Mouse (Mus musculus) cerebral cortex, adult 2 months (tissue): Measurements from ENCODE around the gene Rbm24.

Source experiments
- WGBS: fragments of 180-500 bp; shearing (Covaris S2); methylation state at CpG from one replicate; pipeline ENCODE4 v1.1.7; 2018; 5-methylcytosine and 5-hydroxymethylcytosine counted together

Rbm24 gene

GRCm38 (mm10) chr13:46418141-46418601 is at the start of gene Rbm24:
TSS of gene Rbm24 (plus strand) at chr13:46418434.
- WGBS: 3% methylated on average over 41 of the region's 41 CpGs

- WGBS: 89% methylated on average over 7 of the region's 7 CpGs
Measured at GRCm38 (mm10) chr13:46372884-46373283, 45.4 kb upstream of the Rbm24 start.

- 55% methylated on average over 1 of the region's 1 CpGs for WGBS
Measured at GRCm38 (mm10) chr13:46375371-46375770, 42.9 kb upstream of the Rbm24 start.

GRCm38 (mm10) chr13:46387396-46387795 is 30.8 kb upstream of the Rbm24 start:
- 67% methylated on average over 8 of the region's 8 CpGs for WGBS

- WGBS: 61% methylated on average over 1 of the region's 1 CpGs
Measured at GRCm38 (mm10) chr13:46391654-46392053, 26.6 kb upstream of the Rbm24 start.

- WGBS: 53% methylated on average over 4 of the region's 4 CpGs
Measured at GRCm38 (mm10) chr13:46392893-46393292, 25.3 kb upstream of the Rbm24 start.

- WGBS: 72% methylated on average over 2 of the region's 2 CpGs
Measured at GRCm38 (mm10) chr13:46393936-46394335, 24.3 kb upstream of the Rbm24 start.

GRCm38 (mm10) chr13:46397235-46397634 is 21.0 kb upstream of the Rbm24 start:
- 79% methylated on average over 3 of the region's 3 CpGs for WGBS

GRCm38 (mm10) chr13:46407151-46407550 is 11.1 kb upstream of the Rbm24 start:
- 90% methylated on average over 1 of the region's 1 CpGs for WGBS

GRCm38 (mm10) chr13:46413588-46413987 is 4.6 kb upstream of the Rbm24 start:
- WGBS: 55% methylated on average over 10 of the region's 10 CpGs

GRCm38 (mm10) chr13:46414050-46414449 is 4.2 kb upstream of the Rbm24 start:
- 63% methylated on average over 8 of the region's 8 CpGs for WGBS

- WGBS: 78% methylated on average over 8 of the region's 8 CpGs
Measured at GRCm38 (mm10) chr13:46416021-46416420, 2.2 kb upstream of the Rbm24 start.

- WGBS: 62% methylated on average over 5 of the region's 5 CpGs
Measured at GRCm38 (mm10) chr13:46417594-46417993, 640 bp upstream of the Rbm24 start.

- WGBS: 1% methylated on average over 71 of the region's 73 CpGs
Measured at GRCm38 (mm10) chr13:46418731-46419545, 704 bp downstream of the Rbm24 start.

GRCm38 (mm10) chr13:46419648-46420047 is 1.4 kb downstream of the Rbm24 start:
- WGBS: 32% methylated on average over 7 of the region's 7 CpGs

- WGBS: 24% methylated on average over 3 of the region's 3 CpGs
Measured at GRCm38 (mm10) chr13:46420095-46420494, 1.9 kb downstream of the Rbm24 start.

GRCm38 (mm10) chr13:46423805-46424204 is 5.6 kb downstream of the Rbm24 start:
- 79% methylated on average over 7 of the region's 7 CpGs for WGBS

- WGBS: 75% methylated on average over 8 of the region's 8 CpGs
Measured at GRCm38 (mm10) chr13:46424376-46424775, 6.1 kb downstream of the Rbm24 start.

- WGBS: 64% methylated on average over 6 of the region's 6 CpGs
Measured at GRCm38 (mm10) chr13:46426651-46427269, 8.5 kb downstream of the Rbm24 start.

GRCm38 (mm10) chr13:46428964-46429363 is 10.7 kb downstream of the Rbm24 start:
- 86% methylated on average over 22 of the region's 22 CpGs for WGBS

- WGBS: 87% methylated on average over 11 of the region's 11 CpGs
Measured at GRCm38 (mm10) chr13:46429866-46430265, 11.6 kb downstream of the Rbm24 start.

GRCm38 (mm10) chr13:46433880-46434560 is 15.8 kb downstream of the Rbm24 start:
- WGBS: 16% methylated on average over 8 of the region's 8 CpGs
